Mouse (Mus musculus) intestine, postnatal 0 days (tissue): ENCODE results near the gene Gjd3. TPM values are rescaled to one million over a fixed set of nuclear protein-coding genes. Genes with fewer than 3 reads are reported as not detected.
A peak's percentile ranks its signal among the peaks of the same experiment; 100 is the strongest.

ENCODE experiments used
- ATAC-seq: fragments of 200-750 bp; cut with Nextera tagmentation; 2 replicates; pipeline ENCODE4 v1.8.0; 2017; ENCODE audit warnings: mild to moderate bottlenecking, moderate TSS enrichment, moderate library complexity
- H3K27ac ChIP-seq: fragments of 300-500 bp; sonication (generic); 2 replicates; pipeline ENCODE4 v1.5.1; 2014; ENCODE audit warnings: mild to moderate bottlenecking, low read depth, low read length, moderate library complexity
- H3K27me3 ChIP-seq: fragments of 300-500 bp; sonication (generic); replicated peaks from 2 replicates; pipeline ENCODE4 v1.6.1; 2014; ENCODE audit warnings: low read length, mixed read lengths; ENCODE audit not compliant: control insufficient read depth, insufficient read depth
- H3K36me3 ChIP-seq: fragments of 300-500 bp; sonication (generic); 2 replicates; pipeline ENCODE4 v1.6.1; 2014; ENCODE audit warnings: mild to moderate bottlenecking, moderate library complexity; ENCODE audit not compliant: control insufficient read depth, insufficient read depth
- H3K4me1 ChIP-seq: fragments of 300-500 bp; sonication (generic); replicated peaks from 2 replicates; pipeline ENCODE4 v1.6.1; 2014; ENCODE audit warnings: antibody characterized with exemption, low read length, mixed read lengths; ENCODE audit not compliant: control insufficient read depth, insufficient read depth
- H3K4me2 ChIP-seq: fragments of 300-500 bp; sonication (generic); replicated peaks from 2 replicates; pipeline ENCODE4 v1.6.1; 2014; ENCODE audit warnings: low read depth, mild to moderate bottlenecking, moderate library complexity
- H3K4me3 ChIP-seq: fragments of 300-500 bp; sonication (generic); 2 replicates; pipeline ENCODE4 v1.5.1; 2014; ENCODE audit warnings: low read depth, low read length
- H3K9ac ChIP-seq: fragments of 300-500 bp; sonication (generic); 2 replicates; pipeline ENCODE4 v1.6.1; 2014; ENCODE audit warnings: mild to moderate bottlenecking, low read depth, low read length
- H3K9me3 ChIP-seq: fragments of 300-500 bp; sonication (generic); 2 replicates; pipeline ENCODE4 v1.6.1; 2016; ENCODE audit warnings: mixed run types; ENCODE audit not compliant: control insufficient read depth
- CTCF ChIP-seq: sonication (generic); IDR thresholded peaks from 2 replicates; pipeline ENCODE4 v1.5.1; 2016; ENCODE audit warnings: low read depth, mild to moderate bottlenecking, control low read depth, antibody characterized with exemption, moderate library complexity
- WGBS: fragments of 180-500 bp; shearing (Covaris S2); extraction: QIAGEN DNeasy Blood & Tissue Kit; methylation state at CpG from one replicate; pipeline ENCODE4 v1.1.7; 2014; 5-methylcytosine and 5-hydroxymethylcytosine counted together
- polyA plus RNA-seq: library from polyadenylated mRNA; unstranded; fragments of >200 nt; fragmentation: Nextera tagmentation; extraction: Ambion mirVana; gene quantifications from 2 replicates; pipeline ENCODE4 v1.2.1, GENCODE M21; 2015

Gene Gjd3
- polyA plus RNA-seq, 1 experiment from 2014 or later = 0.80 TPM

DNA sequence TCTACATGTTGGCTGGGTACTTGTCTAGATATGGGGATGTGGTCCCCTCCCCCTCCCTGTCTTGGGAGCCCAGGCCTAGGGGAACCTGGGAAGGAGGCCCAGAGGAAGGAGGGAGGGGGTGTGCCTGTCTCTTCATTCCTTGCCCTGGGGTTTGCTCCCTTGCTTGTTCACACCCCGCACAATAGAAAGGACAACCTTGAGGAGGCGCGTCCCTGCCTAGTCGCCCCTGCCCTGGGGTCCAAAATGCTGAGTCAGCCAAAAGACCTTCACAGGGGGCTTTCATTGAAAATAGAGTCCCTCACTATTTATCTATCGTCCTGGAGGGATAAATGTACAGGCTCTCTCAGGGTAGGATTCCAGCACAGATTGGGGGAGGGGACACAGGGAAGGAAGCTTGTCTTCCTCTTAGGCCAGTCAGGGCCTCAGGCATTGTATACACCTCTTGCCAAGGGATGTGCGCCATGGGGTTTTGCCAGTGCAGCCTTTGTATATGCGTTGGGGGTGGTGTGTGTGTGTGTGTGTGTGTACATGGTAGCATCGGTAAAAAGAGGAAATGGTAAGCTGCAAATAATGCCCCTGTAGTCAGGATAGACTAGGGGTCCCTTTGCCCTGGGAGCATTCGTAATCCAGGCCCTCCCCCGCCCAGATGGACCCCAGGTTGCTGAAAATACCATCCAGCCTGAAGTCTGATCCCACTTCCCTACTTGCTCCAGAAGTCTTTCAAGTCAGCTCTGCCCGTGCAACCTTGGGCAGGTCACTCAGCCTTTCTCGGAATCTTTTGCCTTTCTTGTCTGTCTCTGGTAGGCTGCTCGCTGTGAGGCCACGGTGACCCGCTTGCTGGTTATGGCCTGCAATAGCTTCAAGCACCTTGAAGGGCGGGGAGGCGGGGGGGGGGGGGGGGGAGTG lies 27.8 kb downstream of the Gjd3 start:
- peak overlapping the region; percentile 48 for H3K4me2 ChIP-seq
- peaks cover 5% of the 10 kb centered on the region; the same call in 1 of the 2 replicates for H3K36me3 ChIP-seq
- ATAC-seq = no peak
- TF ChIP-seq CTCF = no peak
- H3K9ac ChIP-seq = 0 out of 2 replicates have a peak overlapping the region, but pooled peaks have one; percentile 22
- no peak overlapping the region for H3K4me3 ChIP-seq
- WGBS = 30% methylated on average over 15 of the region's 17 CpGs
- H3K9me3 ChIP-seq = no peaks in the 10 kb centered on the region
- peak overlapping the region; percentile 50 for H3K27ac ChIP-seq
- H3K4me1 ChIP-seq = peaks cover 13% of the 10 kb centered on the region
- no peaks in the 10 kb centered on the region for H3K27me3 ChIP-seq

DNA sequence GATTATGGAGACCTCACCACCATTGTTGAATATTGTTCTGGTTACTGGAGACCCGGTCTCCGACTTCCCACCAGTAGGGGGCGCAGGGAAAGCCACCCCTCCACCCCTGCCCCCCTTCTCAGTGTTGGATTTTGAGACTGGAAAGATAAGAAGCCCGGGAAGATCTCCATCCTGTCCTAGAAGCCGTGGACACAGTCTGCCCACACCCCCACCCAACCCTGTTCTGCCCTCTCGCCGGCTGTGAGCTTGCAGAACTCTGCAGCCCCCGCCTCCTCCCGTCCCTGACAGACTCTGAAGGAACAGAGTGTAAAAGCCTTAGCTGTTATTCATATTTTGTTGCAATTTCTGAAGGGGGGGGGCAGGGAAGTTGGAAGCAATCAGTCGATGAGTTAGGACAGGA lies 28.4 kb downstream of the Gjd3 start:
- Histone ChIP-seq H3K9ac (peak overlapping the region; percentile 34; the same call in 1 of the 2 replicates), H3K4me3 (no peak overlapping the region), H3K27ac (peak overlapping the region; percentile 37; the same call in 1 of the 2 replicates)

DNA sequence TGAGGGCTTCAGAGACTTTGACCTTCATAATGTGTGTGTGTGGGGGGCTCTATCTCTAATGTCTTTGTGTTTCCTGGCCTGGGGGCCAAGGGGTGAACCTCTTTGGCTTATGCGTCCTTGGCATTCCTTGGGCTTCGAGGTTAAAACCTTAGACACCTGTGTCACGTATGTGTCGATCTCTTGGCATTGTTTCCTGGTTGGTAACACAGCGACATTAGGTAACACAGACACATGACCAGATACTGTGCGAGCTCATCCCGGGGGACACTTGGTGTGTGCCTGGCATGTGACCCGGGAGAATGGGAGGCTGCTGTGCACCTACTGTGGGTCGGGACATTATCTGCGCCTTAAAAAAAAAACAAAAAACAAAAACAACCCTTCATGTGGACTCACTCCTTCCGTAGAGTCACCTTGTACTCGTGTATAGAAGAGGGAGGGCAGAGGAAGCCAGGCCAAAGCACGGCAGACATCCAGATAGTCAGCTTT lies 28.9 kb downstream of the Gjd3 start:
- Histone ChIP-seq H3K4me3 (no peak overlapping the region), H3K9ac (peak overlapping the region; percentile 34; the same call in 1 of the 2 replicates), H3K36me3 (peaks cover 7% of the 10 kb centered on the region; the same call in 1 of the 2 replicates), H3K4me2 (peak overlapping the region; percentile 48), H3K27ac (peak overlapping the region; percentile 37; the same call in 1 of the 2 replicates), H3K4me1 (peaks cover 13% of the 10 kb centered on the region), H3K27me3 (no peaks in the 10 kb centered on the region), H3K9me3 (no peaks in the 10 kb centered on the region)
- ATAC-seq = no peak
- TF ChIP-seq CTCF = no peak
- WGBS = 19% methylated on average over 13 of the region's 13 CpGs

More for the DNA sequence above, 28.4 kb downstream of the Gjd3 start:
- Histone ChIP-seq H3K4me1 (peaks cover 13% of the 10 kb centered on the region), H3K27me3 (no peaks in the 10 kb centered on the region), H3K36me3 (peaks cover 7% of the 10 kb centered on the region; the same call in 1 of the 2 replicates), H3K4me2 (peak overlapping the region; percentile 48), H3K9me3 (no peaks in the 10 kb centered on the region)
- WGBS = 12% methylated on average over 10 of the region's 10 CpGs
- peak; percentile 76 for TF ChIP-seq CTCF
- ATAC-seq = peak; percentile 10; the same call in 1 of the 2 replicates

DNA sequence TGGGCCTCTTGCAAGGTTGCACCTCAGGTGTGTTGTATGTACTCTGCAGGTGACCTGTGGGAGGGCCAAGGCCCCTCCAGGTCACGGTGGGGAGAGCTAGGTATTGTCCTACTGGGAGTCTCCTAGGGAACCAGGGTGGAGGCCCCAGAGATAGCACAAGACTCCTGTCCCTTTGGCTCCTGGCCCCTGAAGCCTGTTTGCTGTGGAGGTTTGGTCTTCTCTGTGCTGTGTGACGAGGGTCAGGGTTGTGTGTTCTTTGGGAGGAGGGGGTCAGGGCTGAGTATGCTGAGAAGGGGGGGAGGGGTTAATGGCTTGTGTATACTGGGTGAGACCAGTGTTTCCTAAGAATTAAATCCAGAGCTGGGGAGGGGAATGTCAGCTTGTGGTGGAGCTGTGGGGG lies 29.5 kb downstream of the Gjd3 start:
- 15% methylated on average over 2 of the region's 2 CpGs for WGBS
- ATAC-seq = peak; percentile 37
- H3K4me2 ChIP-seq = peak overlapping the region; percentile 21; the same call in 1 of the 2 replicates
- H3K9ac ChIP-seq = no peak overlapping the region
- peaks cover 7% of the 10 kb centered on the region; the same call in 1 of the 2 replicates for H3K36me3 ChIP-seq
- H3K4me3 ChIP-seq = no peak overlapping the region
- H3K27me3 ChIP-seq = no peaks in the 10 kb centered on the region
- peaks cover 15% of the 10 kb centered on the region for H3K4me1 ChIP-seq
- no peaks in the 10 kb centered on the region for H3K9me3 ChIP-seq
- no peak for TF ChIP-seq CTCF
- H3K27ac ChIP-seq = peak overlapping the region; percentile 37; the same call in 1 of the 2 replicates

DNA sequence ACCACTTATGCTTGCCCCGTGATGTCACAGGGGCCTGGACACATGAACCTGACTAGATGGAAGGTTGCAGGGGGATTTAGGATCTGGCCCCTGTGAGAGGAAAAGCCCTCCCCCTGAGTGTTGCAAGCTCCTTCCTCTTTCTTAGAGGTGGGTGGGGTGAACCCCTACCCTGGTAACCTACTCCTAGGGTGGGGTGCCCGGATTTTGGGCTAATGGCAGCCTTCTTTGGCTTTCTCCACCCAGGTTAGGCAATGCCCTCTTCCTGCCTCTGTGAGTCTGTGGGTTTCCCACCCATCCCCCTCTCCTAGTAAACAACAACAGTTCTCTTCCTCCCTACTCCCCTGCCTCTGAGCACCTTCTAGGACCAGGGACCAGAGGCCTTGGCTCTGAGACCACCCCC lies 30.1 kb downstream of the Gjd3 start:
- H3K4me1 ChIP-seq = peaks cover 19% of the 10 kb centered on the region
- ATAC-seq = no peak
- H3K27ac ChIP-seq = no peak overlapping the region
- TF ChIP-seq CTCF = no peak
- 59% methylated on average over 2 of the region's 2 CpGs for WGBS
- no peak overlapping the region for H3K4me3 ChIP-seq
- no peak overlapping the region for H3K4me2 ChIP-seq
- H3K27me3 ChIP-seq = no peaks in the 10 kb centered on the region
- no peaks in the 10 kb centered on the region for H3K9me3 ChIP-seq
- H3K9ac ChIP-seq = no peak overlapping the region
- H3K36me3 ChIP-seq = peaks cover 7% of the 10 kb centered on the region; the same call in 1 of the 2 replicates

DNA sequence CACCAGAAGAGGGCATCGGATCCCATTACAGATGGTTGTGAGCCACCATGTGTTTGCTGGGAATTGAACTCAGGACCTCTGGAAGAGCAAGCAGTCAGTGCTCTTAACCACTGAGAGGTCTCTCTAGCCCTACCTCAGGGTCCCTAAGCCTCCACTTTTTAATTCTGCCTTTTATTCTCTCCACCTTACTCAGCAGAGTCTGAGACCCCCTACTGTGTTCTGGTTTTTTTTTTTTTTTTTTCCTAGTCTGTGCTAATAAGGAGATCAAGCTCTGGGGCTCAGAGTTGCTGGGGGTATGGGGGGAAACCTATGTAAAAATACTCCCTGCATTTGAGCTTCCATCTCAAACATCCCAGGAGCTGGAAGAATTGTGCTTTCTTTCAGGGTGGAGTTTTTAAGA lies 30.7 kb downstream of the Gjd3 start:
- Histone ChIP-seq H3K27ac (no peak overlapping the region), H3K36me3 (peaks cover 7% of the 10 kb centered on the region; the same call in 1 of the 2 replicates), H3K27me3 (no peaks in the 10 kb centered on the region), H3K4me1 (peaks cover 22% of the 10 kb centered on the region), H3K4me2 (no peak overlapping the region), H3K4me3 (no peak overlapping the region), H3K9me3 (no peaks in the 10 kb centered on the region), H3K9ac (no peak overlapping the region)
- 0 out of 2 replicates have a peak, but pooled peaks have one; percentile 6 for TF ChIP-seq CTCF
- 76% methylated on average over 1 of the region's 1 CpGs for WGBS
- no peak for ATAC-seq
